Mouse (Mus musculus): Measurements from ENCODE around the gene Boc.

GRCm38 (mm10) chr16:44523595-44523994, 35.1 kb downstream of the Boc start:
- TF ChIP-seq POLR2A (IDR thresholded peaks at IDR 0.05; ENCODE audit: low read depth, low read length) (no peak), CTCF (conservative IDR thresholded peaks at IDR 0.05; ENCODE audit: insufficient read depth, insufficient read length, low read depth, low read length) (no peak)
